Mouse (Mus musculus) megakaryocyte, embryonic 14.5 days (primary cell): ENCODE measurements around the gene Rora.

Experiments
- FLI1 ChIP-seq: IDR thresholded peaks from 2 replicates; pipeline ENCODE4 v1.6.1; 2012; ENCODE audit warnings: low read length, inconsistent platforms, mixed read lengths
- GATA1 ChIP-seq: IDR thresholded peaks from 3 replicates; pipeline ENCODE4 v1.6.1; 2012; ENCODE audit warnings: mixed read lengths, low read length, inconsistent platforms, borderline replicate concordance

GRCm38 (mm10) chr9:68756976-68757375 lies 103.4 kb downstream of the Rora start:
- TF ChIP-seq GATA1 (no peak), FLI1 (no peak)
